Mouse (Mus musculus) retina, adult 2 months (tissue): ENCODE data around the gene Pigx.
"Not testable (repeated sequence)": the region's sequence is repeated elsewhere in the genome, so short reads cannot be mapped to it uniquely, and the experiment has no call there.

Experiments used
- DNase-seq: peaks from one replicate; pipeline ENCODE4 v3.0.0-alpha.2; 2012; ENCODE audit warnings: low read depth, low spot score

Pigx gene

GRCm38 (mm10) chr16:32110951-32111699, 11.6 kb upstream of the Pigx start:
- no peak for DNase-seq

GRCm38 (mm10) chr16:32108578-32108977, 9.0 kb upstream of the Pigx start:
- DNase-seq = no peak

- no peak for DNase-seq
Observed at GRCm38 (mm10) chr16:32108170-32108569, 8.6 kb upstream of the Pigx start.

- DNase-seq = no peak
Observed at GRCm38 (mm10) chr16:32107342-32108045, 8.0 kb upstream of the Pigx start.

GRCm38 (mm10) chr16:32105698-32106097, 6.2 kb upstream of the Pigx start:
- no peak for DNase-seq

GRCm38 (mm10) chr16:32102295-32102694, 2.8 kb upstream of the Pigx start:
- DNase-seq = no peak

- no peak for DNase-seq
Observed at GRCm38 (mm10) chr16:32098897-32099637, 473 bp downstream of the Pigx start.

- DNase-seq = not testable (repeated sequence)
Observed at GRCm38 (mm10) chr16:32097757-32098156, 1.8 kb downstream of the Pigx start.

- DNase-seq = no peak
Observed at GRCm38 (mm10) chr16:32091466-32091865, 8.1 kb downstream of the Pigx start.

GRCm38 (mm10) chr16:32087629-32088443, 11.7 kb downstream of the Pigx start:
- no peak for DNase-seq

GRCm38 (mm10) chr16:32078991-32079511, 20.5 kb downstream of the Pigx start, which contains the start of gene Pak2:
Gene Pak2 (minus strand): TSS chr16:32079342.
- peak; percentile 68 for DNase-seq

GRCm38 (mm10) chr16:32078408-32078990, 21.0 kb downstream of the Pigx start:
- DNase-seq = no peak

- no peak for DNase-seq
Observed at GRCm38 (mm10) chr16:32077648-32078407, 21.7 kb downstream of the Pigx start.

- DNase-seq = no peak
Observed at GRCm38 (mm10) chr16:32076406-32076805, 23.1 kb downstream of the Pigx start.

GRCm38 (mm10) chr16:32075762-32076161, 23.8 kb downstream of the Pigx start:
- no peak for DNase-seq

- DNase-seq = not testable (repeated sequence)
Observed at GRCm38 (mm10) chr16:32070070-32070469, 29.5 kb downstream of the Pigx start.

- DNase-seq = no peak
Observed at GRCm38 (mm10) chr16:32068389-32069300, 30.9 kb downstream of the Pigx start.

GRCm38 (mm10) chr16:32066899-32067298, 32.6 kb downstream of the Pigx start:
- no peak for DNase-seq

GRCm38 (mm10) chr16:32063900-32064299, 35.6 kb downstream of the Pigx start:
- DNase-seq = no peak
